Mouse (Mus musculus) megakaryocyte, embryonic 14.5 days (primary cell): Measurements from ENCODE around the gene Plekha5. TPM values are rescaled to one million over a fixed set of nuclear protein-coding genes. Genes with fewer than 3 reads are reported as not detected.

ENCODE experiments used
- H3K27me3 ChIP-seq: replicated peaks from 2 replicates; pipeline ENCODE3; 2012; ENCODE audit warnings: inconsistent platforms
- H3K36me3 ChIP-seq: replicated peaks from 2 replicates; pipeline ENCODE3; 2012; ENCODE audit warnings: low read length, inconsistent platforms, mixed read lengths
- H3K4me1 ChIP-seq: 2 replicates; pipeline ENCODE4 v1.6.1; 2012; ENCODE audit warnings: inconsistent platforms
- H3K4me3 ChIP-seq: replicated peaks from 2 replicates; pipeline ENCODE3; 2012; ENCODE audit warnings: moderate library complexity, mild to moderate bottlenecking, inconsistent platforms
- H3K9me3 ChIP-seq: 2 replicates; pipeline ENCODE4 v1.6.1; 2012; ENCODE audit warnings: inconsistent platforms
- FLI1 ChIP-seq: IDR thresholded peaks from 2 replicates; pipeline ENCODE4 v1.6.1; 2012; ENCODE audit warnings: low read length, inconsistent platforms, mixed read lengths
- GATA1 ChIP-seq: IDR thresholded peaks from 3 replicates; pipeline ENCODE4 v1.6.1; 2012; ENCODE audit warnings: mixed read lengths, low read length, inconsistent platforms, borderline replicate concordance
- polyA plus RNA-seq: library from polyadenylated mRNA; stranded (reverse); fragments of >175 nt; gene quantifications from 2 replicates; pipeline ENCODE4 v1.2.3, GENCODE M21; 2012; ENCODE audit warnings: low replicate concordance; ENCODE audit not compliant: insufficient read depth

The Plekha5 gene
- polyA plus RNA-seq, 1 experiment: 2.2 TPM

GRCm38 (mm10) chr6:140471751-140472150 lies 47.9 kb downstream of the Plekha5 start:
- no peak for TF ChIP-seq FLI1
- no peak for TF ChIP-seq GATA1
- no peaks in the 10 kb centered on the region for H3K36me3 ChIP-seq

GRCm38 (mm10) chr6:140472345-140472744 lies 48.5 kb downstream of the Plekha5 start:
- H3K36me3 ChIP-seq: no peaks in the 10 kb centered on the region
- H3K9me3 ChIP-seq: no peaks in the 10 kb centered on the region
- H3K27me3 ChIP-seq: no peaks in the 10 kb centered on the region
- H3K4me1 ChIP-seq: no peaks in the 10 kb centered on the region; the same call in 1 of the 2 replicates
- TF ChIP-seq GATA1 (no peak), FLI1 (no peak)
- no peak overlapping the region for H3K4me3 ChIP-seq

More at GRCm38 (mm10) chr6:140471751-140472150, 47.9 kb downstream of the Plekha5 start:
- Histone ChIP-seq H3K27me3 (no peaks in the 10 kb centered on the region), H3K9me3 (no peaks in the 10 kb centered on the region), H3K4me3 (no peak overlapping the region), H3K4me1 (no peaks in the 10 kb centered on the region)

GRCm38 (mm10) chr6:140475393-140476087 lies 51.7 kb downstream of the Plekha5 start:
- Histone ChIP-seq H3K4me1 (no peaks in the 10 kb centered on the region; the same call in 1 of the 2 replicates), H3K4me3 (no peak overlapping the region), H3K36me3 (no peaks in the 10 kb centered on the region), H3K27me3 (no peaks in the 10 kb centered on the region), H3K9me3 (no peaks in the 10 kb centered on the region)
- TF ChIP-seq GATA1: no peak
- no peak for TF ChIP-seq FLI1

DNA sequence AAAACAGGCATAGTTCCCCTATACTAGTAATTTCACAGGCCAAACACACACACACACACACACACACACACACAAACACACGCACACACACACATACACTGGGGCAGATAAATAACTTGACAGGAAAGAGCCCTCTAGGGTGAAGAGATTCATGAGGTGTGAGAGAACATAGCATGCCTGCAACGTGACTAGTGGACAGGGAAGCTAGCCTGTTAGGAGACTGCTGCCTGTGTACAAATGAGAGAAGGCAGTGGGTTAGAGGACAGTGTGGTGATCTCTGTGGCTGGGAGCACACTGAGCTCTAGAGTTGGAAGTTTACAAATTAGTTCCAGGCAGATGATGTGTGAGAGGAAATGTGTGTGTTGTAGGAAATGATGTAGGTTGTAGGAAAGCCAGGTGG lies 53.1 kb downstream of the Plekha5 start:
- Histone ChIP-seq H3K4me1 (no peaks in the 10 kb centered on the region; the same call in 1 of the 2 replicates), H3K9me3 (no peaks in the 10 kb centered on the region), H3K27me3 (no peaks in the 10 kb centered on the region), H3K36me3 (no peaks in the 10 kb centered on the region), H3K4me3 (no peak overlapping the region)
- TF ChIP-seq GATA1 (no peak), FLI1 (no peak)

DNA sequence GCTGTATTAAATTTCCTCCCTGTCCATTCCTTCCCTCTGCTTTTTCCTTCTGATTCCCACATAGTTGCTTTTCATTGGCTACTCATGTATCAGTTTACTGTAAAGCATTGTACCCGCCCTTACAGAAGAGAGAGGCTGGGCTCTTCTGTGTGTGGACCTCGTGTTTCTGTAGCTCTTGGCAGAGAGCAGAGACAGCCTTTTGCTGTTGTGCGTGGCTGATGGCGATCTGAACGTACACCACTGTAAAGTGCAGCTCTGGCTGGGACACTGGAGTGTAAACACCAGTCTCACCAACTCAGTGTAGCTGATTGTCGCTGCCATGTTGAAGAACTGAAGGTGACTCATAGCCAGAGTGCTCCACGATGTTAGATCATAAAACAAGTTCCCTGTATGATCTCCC lies 54.2 kb downstream of the Plekha5 start:
- no peak for TF ChIP-seq FLI1
- TF ChIP-seq GATA1: no peak
- Histone ChIP-seq H3K9me3 (no peaks in the 10 kb centered on the region), H3K4me1 (no peaks in the 10 kb centered on the region; the same call in 1 of the 2 replicates), H3K36me3 (no peaks in the 10 kb centered on the region), H3K4me3 (no peak overlapping the region), H3K27me3 (no peaks in the 10 kb centered on the region)

- TF ChIP-seq GATA1: no peak
- TF ChIP-seq FLI1: no peak
- Histone ChIP-seq H3K4me3 (no peak overlapping the region), H3K36me3 (no peaks in the 10 kb centered on the region), H3K27me3 (no peaks in the 10 kb centered on the region), H3K9me3 (no peaks in the 10 kb centered on the region), H3K4me1 (no peaks in the 10 kb centered on the region; the same call in 1 of the 2 replicates)
These were observed 55.1 kb downstream of the Plekha5 start for GRCm38 (mm10) chr6:140478943-140479342.

GRCm38 (mm10) chr6:140480425-140481081 lies 56.7 kb downstream of the Plekha5 start:
- Histone ChIP-seq H3K4me1 (no peaks in the 10 kb centered on the region; the same call in 1 of the 2 replicates), H3K27me3 (no peaks in the 10 kb centered on the region), H3K36me3 (no peaks in the 10 kb centered on the region), H3K4me3 (no peak overlapping the region), H3K9me3 (0 out of 2 replicates have a peak, but pooled peaks cover under 1% of the 10 kb centered on the region)
- TF ChIP-seq FLI1 (no peak), GATA1 (no peak)

DNA sequence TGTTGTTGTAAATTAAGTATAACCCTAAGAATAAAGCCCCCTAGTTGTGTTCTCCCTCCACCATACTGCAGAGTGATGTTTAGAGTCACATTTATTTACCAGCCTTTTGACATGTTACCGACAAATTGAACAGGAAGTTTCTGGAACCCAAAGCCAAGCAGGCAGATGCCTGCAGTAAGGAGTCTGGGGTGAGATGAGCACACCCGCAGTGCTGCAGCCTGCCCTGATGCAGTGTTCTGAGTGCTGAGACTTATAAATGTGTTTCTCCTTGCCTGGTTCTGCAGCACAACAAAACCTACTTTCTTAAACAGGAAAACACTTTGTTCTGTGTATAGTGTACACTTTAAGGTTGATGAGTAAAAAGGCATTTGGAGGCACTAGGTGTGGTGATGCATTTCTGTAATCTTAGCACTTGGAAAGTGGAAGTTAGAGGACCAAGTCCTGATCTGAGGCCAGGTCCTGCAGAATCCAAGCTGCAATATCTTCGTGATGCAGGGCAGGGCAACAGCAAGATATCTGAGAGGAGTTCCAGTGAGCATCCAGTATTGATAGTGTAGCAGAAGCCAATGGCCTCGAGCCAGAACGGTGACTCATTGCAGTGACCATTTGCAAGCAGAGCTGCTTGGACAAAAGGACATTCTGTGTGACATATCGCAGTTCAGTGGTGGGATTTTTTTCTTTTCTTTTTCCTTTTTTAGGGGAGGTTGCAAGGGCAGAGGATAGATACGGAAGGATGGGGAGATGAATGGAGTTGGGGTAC lies 58.0 kb downstream of the Plekha5 start:
- H3K4me3 ChIP-seq: no peak overlapping the region
- H3K27me3 ChIP-seq: no peaks in the 10 kb centered on the region
- TF ChIP-seq GATA1 (no peak), FLI1 (no peak)
- H3K36me3 ChIP-seq: no peaks in the 10 kb centered on the region
- H3K4me1 ChIP-seq: no peaks in the 10 kb centered on the region; the same call in 1 of the 2 replicates
- H3K9me3 ChIP-seq: 0 out of 2 replicates have a peak, but pooled peaks cover 2% of the 10 kb centered on the region

DNA sequence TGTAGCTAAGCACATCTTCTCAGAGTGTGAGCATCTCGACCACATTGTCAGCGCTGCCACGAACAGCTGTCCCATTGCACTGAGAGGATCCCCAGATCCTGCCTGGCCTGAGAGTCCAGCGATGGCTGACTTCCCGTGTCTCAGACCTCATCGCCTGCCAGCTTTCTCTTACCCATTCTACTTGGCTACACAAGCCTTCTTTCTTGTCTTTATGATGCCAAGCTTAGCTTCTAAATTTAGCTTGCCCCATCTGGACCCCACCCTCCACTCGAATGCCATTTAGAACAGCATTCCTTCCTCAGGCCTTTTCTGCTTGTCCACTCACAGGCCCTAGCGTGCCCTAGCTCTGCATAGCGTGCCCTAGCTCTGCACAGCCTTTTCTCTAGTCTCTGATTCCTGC lies 60.3 kb downstream of the Plekha5 start:
- Histone ChIP-seq H3K4me1 (no peaks in the 10 kb centered on the region), H3K36me3 (no peaks in the 10 kb centered on the region), H3K27me3 (no peaks in the 10 kb centered on the region), H3K4me3 (no peak overlapping the region), H3K9me3 (0 out of 2 replicates have a peak, but pooled peaks cover 2% of the 10 kb centered on the region)
- TF ChIP-seq FLI1 (no peak), GATA1 (no peak)

- H3K27me3 ChIP-seq: no peaks in the 10 kb centered on the region
- TF ChIP-seq GATA1 (no peak), FLI1 (no peak)
- no peaks in the 10 kb centered on the region for H3K36me3 ChIP-seq
These were observed 61.8 kb downstream of the Plekha5 start for GRCm38 (mm10) chr6:140485636-140486035.

More at GRCm38 (mm10) chr6:140485636-140486035, 61.8 kb downstream of the Plekha5 start:
- Histone ChIP-seq H3K9me3 (0 out of 2 replicates have a peak, but pooled peaks cover 2% of the 10 kb centered on the region), H3K4me1 (peaks cover under 1% of the 10 kb centered on the region; the same call in 1 of the 2 replicates), H3K4me3 (no peak overlapping the region)
